Mouse (Mus musculus): ENCODE measurements around the gene Gng3. TPM values are rescaled to one million over a fixed set of nuclear protein-coding genes. Genes with fewer than 3 reads are reported as not detected.
A peak's percentile ranks its signal among the peaks of the same experiment; 100 is the strongest.

The Gng3 gene
- total and polyA plus RNA-seq, 3 experiments, result 0.15 to 2.5 TPM; not detected in 1

GRCm38 (mm10) chr19:8848356-8848755, 9.4 kb upstream of the Gng3 start:
- Histone ChIP-seq H3K9ac (ENCODE audit: control insufficient read depth, low read depth, low read length, poor library complexity, severe bottlenecking) (no peak overlapping the region), H3K4me1 (ENCODE audit: control insufficient read depth in 1 of 2, insufficient read depth in 2 of 2, low read length in 2 of 2) (no peaks in the 10 kb centered on the region), H3K79me2 (ENCODE audit: control insufficient read depth, insufficient read depth, low read length, poor library complexity) (no peaks in the 10 kb centered on the region), H3K27me3 (ENCODE audit: control insufficient read depth in 1 of 2, insufficient read depth in 2 of 2, low read length in 2 of 2) (no peaks in the 10 kb centered on the region), H3K4me3 (ENCODE audit: control insufficient read depth in 1 of 2, insufficient read depth in 1 of 2, low read depth in 2 of 2, low read length in 2 of 2) (no peak overlapping the region), H3K9me3 (replicated peaks; ENCODE audit: insufficient read depth, low read length) (no peaks in the 10 kb centered on the region), H3K27ac (ENCODE audit: control insufficient read depth, low read depth, low read length) (no peak overlapping the region), H3K36me3 (ENCODE audit: control insufficient read depth in 1 of 2, insufficient read depth in 2 of 2, low read length in 2 of 2) (peaks cover 0 to 2% of the 10 kb centered on the region in 2 experiments; a peak in 2 of 4 replicates)
- no peak for DNase-seq (ENCODE audit: low read depth, low spot score)
- TF ChIP-seq TCF12 (IDR thresholded peaks at IDR 0.05; ENCODE audit: low read depth, low read length) (no peak), BHLHE40 (IDR thresholded peaks at IDR 0.05; ENCODE audit: borderline replicate concordance, low read depth, low read length) (no peak), TBP (IDR thresholded peaks at IDR 0.05; ENCODE audit: low read depth, low read length) (no peak), MYB (IDR thresholded peaks at IDR 0.05; ENCODE audit: low read depth, low read length) (no peak), POLR2AphosphoS2 (IDR thresholded peaks at IDR 0.05; ENCODE audit: low read length) (no peak), NELFE (IDR thresholded peaks at IDR 0.05; ENCODE audit: low read depth, low read length) (no peak), MYC (IDR thresholded peaks at IDR 0.05; ENCODE audit: low read depth, low read length) (no peak), ZNF384 (IDR thresholded peaks at IDR 0.05; ENCODE audit: low read depth, low read length) (no peak), ZC3H11A (IDR thresholded peaks at IDR 0.05; ENCODE audit: low read depth, low read length) (no peak), MXI1 (IDR thresholded peaks at IDR 0.05; ENCODE audit: low read depth, low read length) (no peak), CTCF (IDR thresholded peaks at IDR 0.05 in 2 of 3, conservative IDR thresholded peaks at IDR 0.05 in 1 of 3; ENCODE audit: control insufficient read depth in 1 of 3, insufficient read depth in 1 of 3, low read depth in 2 of 3, low read length in 3 of 3, poor library complexity in 1 of 3, severe bottlenecking in 1 of 3) (no peak), GABPA (IDR thresholded peaks at IDR 0.05; ENCODE audit: low read depth, low read length) (no peak), ETS1 (IDR thresholded peaks at IDR 0.05; ENCODE audit: low read depth, low read length) (no peak), CHD2 (IDR thresholded peaks at IDR 0.05; ENCODE audit: low read length) (no peak), POLR2A (IDR thresholded peaks at IDR 0.05; ENCODE audit: control insufficient read depth in 1 of 2, insufficient read depth in 1 of 2, low read depth in 1 of 2, low read length in 2 of 2, poor library complexity in 1 of 2) (no peak), CHD1 (IDR thresholded peaks at IDR 0.05; ENCODE audit: low read depth, low read length) (no peak), ZKSCAN1 (IDR thresholded peaks at IDR 0.05; ENCODE audit: low read depth, low read length) (no peak), NRF1 (IDR thresholded peaks at IDR 0.05; ENCODE audit: insufficient read depth, low read depth, low read length, poor library complexity, severe bottlenecking) (no peak), POLR2AphosphoS5 (IDR thresholded peaks at IDR 0.05; ENCODE audit: borderline replicate concordance, low read depth, low read length) (no peak), HCFC1 (IDR thresholded peaks at IDR 0.05; ENCODE audit: low read depth, low read length) (no peak)

- Histone ChIP-seq H3K79me2 (ENCODE audit: control insufficient read depth, insufficient read depth, low read length, poor library complexity) (no peaks in the 10 kb centered on the region; the same call in 1 of the 2 replicates), H3K4me3 (ENCODE audit: control insufficient read depth in 1 of 2, insufficient read depth in 1 of 2, low read depth in 2 of 2, low read length in 2 of 2) (no peak overlapping the region), H3K27ac (ENCODE audit: control insufficient read depth, low read depth, low read length) (no peak overlapping the region), H3K9me3 (replicated peaks; ENCODE audit: insufficient read depth, low read length) (no peaks in the 10 kb centered on the region), H3K36me3 (ENCODE audit: control insufficient read depth in 1 of 2, insufficient read depth in 2 of 2, low read length in 2 of 2) (peaks cover 0 to 2% of the 10 kb centered on the region in 2 experiments; a peak in 3 of 4 replicates), H3K4me1 (ENCODE audit: control insufficient read depth in 1 of 2, insufficient read depth in 2 of 2, low read length in 2 of 2) (peaks cover 3 to 5% of the 10 kb centered on the region in 2 experiments), H3K9ac (ENCODE audit: control insufficient read depth, low read depth, low read length, poor library complexity, severe bottlenecking) (no peak overlapping the region), H3K27me3 (ENCODE audit: control insufficient read depth in 1 of 2, insufficient read depth in 2 of 2, low read length in 2 of 2) (no peaks in the 10 kb centered on the region)
- TF ChIP-seq GABPA (IDR thresholded peaks at IDR 0.05; ENCODE audit: low read depth, low read length) (no peak), MYB (IDR thresholded peaks at IDR 0.05; ENCODE audit: low read depth, low read length) (no peak), RAD21 (IDR thresholded peaks at IDR 0.05; ENCODE audit: low read depth, low read length) (peak; percentile 80), MEF2A (IDR thresholded peaks at IDR 0.05; ENCODE audit: extremely low read depth, insufficient replicate concordance, low read depth, low read length, poor library complexity, severe bottlenecking) (no peak), CHD2 (IDR thresholded peaks at IDR 0.05; ENCODE audit: low read length) (no peak), MAZ (IDR thresholded peaks at IDR 0.05; ENCODE audit: low read depth, low read length) (no peak), ZC3H11A (IDR thresholded peaks at IDR 0.05; ENCODE audit: low read depth, low read length) (peak; percentile 64), GATA1 (IDR thresholded peaks at IDR 0.05; ENCODE audit: low read depth, low read length) (no peak), ZNF384 (IDR thresholded peaks at IDR 0.05; ENCODE audit: low read depth, low read length) (peak; percentile 82), MYC (IDR thresholded peaks at IDR 0.05; ENCODE audit: low read depth, low read length) (no peak), SIN3A (IDR thresholded peaks at IDR 0.05; ENCODE audit: low read length) (peak; percentile 51; the same call in 1 of the 2 replicates), NRF1 (IDR thresholded peaks at IDR 0.05; ENCODE audit: insufficient read depth, low read depth, low read length, poor library complexity, severe bottlenecking) (no peak), CTCF (IDR thresholded peaks at IDR 0.05 in 2 of 3, conservative IDR thresholded peaks at IDR 0.05 in 1 of 3; ENCODE audit: control insufficient read depth in 1 of 3, insufficient read depth in 1 of 3, low read depth in 2 of 3, low read length in 3 of 3, poor library complexity in 1 of 3, severe bottlenecking in 1 of 3) (peak; percentile 62 to 84 (median 74)), SMC3 (IDR thresholded peaks at IDR 0.05; ENCODE audit: low read depth, low read length) (peak; percentile 73), E2F4 (IDR thresholded peaks at IDR 0.05; ENCODE audit: borderline replicate concordance, low read depth, low read length) (no peak)
- DNase-seq (ENCODE audit: low read depth, low spot score), result peak; percentile 83
Observed at GRCm38 (mm10) chr19:8844371-8845129, 5.6 kb upstream of the Gng3 start.
